Mouse (Mus musculus) lung, postnatal 0 days (tissue): Measurements from ENCODE around the gene Slc25a12. TPM values are rescaled to one million over a fixed set of nuclear protein-coding genes. Genes with fewer than 3 reads are reported as not detected.

Experiments
- ATAC-seq: fragments of 200-750 bp; cut with Nextera tagmentation; 2 replicates; pipeline ENCODE4 v1.8.0; 2017; ENCODE audit warnings: moderate library complexity
- DNase-seq: peaks from one replicate; pipeline ENCODE4 v3.0.0-alpha.2; 2016; ENCODE audit warnings: low spot score
- H3K27ac ChIP-seq: fragments of 300-500 bp; sonication (generic); 2 replicates; pipeline ENCODE4 v1.5.1; 2014; ENCODE audit warnings: antibody characterized with exemption, mild to moderate bottlenecking, low read length, mixed read lengths
- H3K27me3 ChIP-seq: fragments of 300-500 bp; sonication (generic); replicated peaks from 2 replicates; pipeline ENCODE4 v1.6.1; 2014; ENCODE audit warnings: low read length, mixed read lengths; ENCODE audit not compliant: insufficient read depth
- H3K36me3 ChIP-seq: fragments of 300-500 bp; sonication (generic); 2 replicates; pipeline ENCODE4 v1.6.1; 2014; ENCODE audit warnings: low read length, mixed read lengths; ENCODE audit not compliant: insufficient read depth
- H3K4me1 ChIP-seq: fragments of 300-500 bp; sonication (generic); 2 replicates; pipeline ENCODE4 v1.6.1; 2014; ENCODE audit warnings: antibody characterized with exemption, low read depth, low read length, mixed read lengths; ENCODE audit not compliant: insufficient read depth
- H3K4me2 ChIP-seq: fragments of 300-500 bp; sonication (generic); replicated peaks from 2 replicates; pipeline ENCODE4 v1.6.1; 2014; ENCODE audit warnings: low read depth, mild to moderate bottlenecking, low read length, moderate library complexity, mixed read lengths
- H3K4me3 ChIP-seq: fragments of 300-500 bp; sonication (generic); 2 replicates; pipeline ENCODE4 v1.5.1; 2014; ENCODE audit warnings: low read depth, low read length
- H3K9ac ChIP-seq: fragments of 300-500 bp; sonication (generic); replicated peaks from 2 replicates; pipeline ENCODE4 v1.6.1; 2014; ENCODE audit warnings: low read depth, mild to moderate bottlenecking
- H3K9me3 ChIP-seq: fragments of 300-500 bp; sonication (generic); 2 replicates; pipeline ENCODE4 v1.6.1; 2016; ENCODE audit warnings: low read length, mixed read lengths
- CTCF ChIP-seq: IDR thresholded peaks from 2 replicates; pipeline ENCODE4 v1.5.1; 2016; ENCODE audit warnings: antibody characterized with exemption, mild to moderate bottlenecking
- EP300 ChIP-seq: IDR thresholded peaks from 2 replicates; pipeline ENCODE4 v1.6.1; 2016; ENCODE audit warnings: antibody characterized with exemption, mild to moderate bottlenecking, control low read depth
- WGBS: fragments of 180-500 bp; shearing (Covaris S2); extraction: QIAGEN DNeasy Blood & Tissue Kit; methylation state at CpG from one replicate; pipeline ENCODE4 v1.1.7; 2014; 5-methylcytosine and 5-hydroxymethylcytosine counted together
- polyA plus RNA-seq: library from polyadenylated mRNA; unstranded; fragments of >200 nt; fragmentation: Nextera tagmentation; extraction: Ambion mirVana; gene quantifications from 2 replicates; pipeline ENCODE4 v1.2.1, GENCODE M21; 2015

Gene Slc25a12
- polyA plus RNA-seq, 1 experiment from 2014 or later = 16.8 TPM

- WGBS = 70% methylated on average over 5 of the region's 5 CpGs
- no peak for ATAC-seq
- Histone ChIP-seq H3K4me1 (no peaks in the 10 kb centered on the region), H3K36me3 (no peaks in the 10 kb centered on the region), H3K9me3 (no peaks in the 10 kb centered on the region), H3K27ac (no peak overlapping the region), H3K4me2 (no peak overlapping the region), H3K9ac (no peak overlapping the region), H3K27me3 (no peaks in the 10 kb centered on the region), H3K4me3 (no peak overlapping the region)
- no peak for DNase-seq
- TF ChIP-seq EP300 (no peak), CTCF (no peak)
Measured at GRCm38 (mm10) chr2:71340126-71340525, 27.4 kb downstream of the Slc25a12 start.

GRCm38 (mm10) chr2:71338145-71338796 is 29.3 kb downstream of the Slc25a12 start:
- H3K27me3 ChIP-seq = no peaks in the 10 kb centered on the region
- no peaks in the 10 kb centered on the region for H3K36me3 ChIP-seq
- H3K9ac ChIP-seq = no peak overlapping the region
- H3K4me3 ChIP-seq = no peak overlapping the region
- WGBS = 72% methylated on average over 12 of the region's 12 CpGs
- TF ChIP-seq CTCF (no peak), EP300 (no peak)
- H3K27ac ChIP-seq = no peak overlapping the region
- no peaks in the 10 kb centered on the region for H3K4me1 ChIP-seq
- no peak overlapping the region for H3K4me2 ChIP-seq
- ATAC-seq = no peak
- peak; percentile 37 for DNase-seq
- H3K9me3 ChIP-seq = no peaks in the 10 kb centered on the region

GRCm38 (mm10) chr2:71336631-71337030 is 30.9 kb downstream of the Slc25a12 start:
- H3K27ac ChIP-seq = no peak overlapping the region
- no peaks in the 10 kb centered on the region for H3K4me1 ChIP-seq
- H3K4me2 ChIP-seq = no peak overlapping the region
- 85% methylated on average over 6 of the region's 6 CpGs for WGBS
- H3K27me3 ChIP-seq = no peaks in the 10 kb centered on the region
- DNase-seq (no peak), ATAC-seq (no peak)
- H3K4me3 ChIP-seq = no peak overlapping the region
- H3K9ac ChIP-seq = no peak overlapping the region
- TF ChIP-seq EP300 = no peak
- TF ChIP-seq CTCF = no peak
- no peaks in the 10 kb centered on the region for H3K36me3 ChIP-seq
- no peaks in the 10 kb centered on the region for H3K9me3 ChIP-seq

- no peak for ATAC-seq
- no peak overlapping the region for H3K4me3 ChIP-seq
- H3K36me3 ChIP-seq = no peaks in the 10 kb centered on the region
- no peaks in the 10 kb centered on the region for H3K9me3 ChIP-seq
- no peak overlapping the region for H3K9ac ChIP-seq
- 57% methylated on average over 5 of the region's 6 CpGs for WGBS
- DNase-seq = no peak
- H3K27ac ChIP-seq = no peak overlapping the region
- H3K27me3 ChIP-seq = no peaks in the 10 kb centered on the region
- H3K4me2 ChIP-seq = no peak overlapping the region
- TF ChIP-seq CTCF (no peak), EP300 (no peak)
- no peaks in the 10 kb centered on the region for H3K4me1 ChIP-seq
Measured at GRCm38 (mm10) chr2:71336209-71336608, 31.3 kb downstream of the Slc25a12 start.

GRCm38 (mm10) chr2:71333986-71334822 is 33.3 kb downstream of the Slc25a12 start:
- Histone ChIP-seq H3K9me3 (no peaks in the 10 kb centered on the region), H3K36me3 (no peaks in the 10 kb centered on the region), H3K27me3 (no peaks in the 10 kb centered on the region), H3K4me3 (no peak overlapping the region), H3K4me2 (no peak overlapping the region), H3K4me1 (no peaks in the 10 kb centered on the region), H3K9ac (no peak overlapping the region), H3K27ac (no peak overlapping the region)
- 92% methylated on average over 22 of the region's 22 CpGs for WGBS
- ATAC-seq (no peak), DNase-seq (no peak)
- TF ChIP-seq EP300 = no peak
- no peak for TF ChIP-seq CTCF

GRCm38 (mm10) chr2:71329761-71330160 is 37.8 kb downstream of the Slc25a12 start:
- Histone ChIP-seq H3K4me1 (no peaks in the 10 kb centered on the region; the same call in 1 of the 2 replicates), H3K9me3 (no peaks in the 10 kb centered on the region), H3K27me3 (no peaks in the 10 kb centered on the region), H3K9ac (no peak overlapping the region), H3K4me2 (no peak overlapping the region), H3K27ac (no peak overlapping the region), H3K4me3 (no peak overlapping the region), H3K36me3 (no peaks in the 10 kb centered on the region)
- TF ChIP-seq CTCF (no peak), EP300 (no peak)
- 91% methylated on average over 3 of the region's 3 CpGs for WGBS
- DNase-seq = no peak
- no peak for ATAC-seq
